ENCODE assay signal across 16 mouse cellular contexts in genomic region chr2:32817589-32817988, GRCm38 (mm10). TPM values are rescaled to one million over a fixed set of nuclear protein-coding genes. Genes with fewer than 3 reads are reported as not detected.
DNase-seq lines count a peak whose midpoint lies in the region; ATAC-seq and TF ChIP-seq lines count a peak whose summit lies in the region.
"Had no signal": no experiment of that assay in that cellular context is flagged by ENCODE, and none has a peak within 500 bp of the region (broad histone marks: within the 10 kb centered on the region; RNA-seq: fewer than 3 reads in every experiment).

No protein-coding gene starts in this region.

- no peak for TF ChIP-seq CTCF in lung, postnatal 0 days (IDR thresholded peaks at IDR 0.05)
- no peak for TF ChIP-seq CTCF in lung, adult 2 months (IDR thresholded peaks at IDR 0.05; ENCODE audit: insufficient read depth, low read length)

- no peak overlapping the region for H3K9ac ChIP-seq in lung, postnatal 0 days (replicated peaks; ENCODE audit: low read depth)
- no peak overlapping the region for H3K9ac ChIP-seq in forebrain, embryonic 16.5 days (replicated peaks; ENCODE audit: low read depth, low read length)
- no peak overlapping the region for H3K9ac ChIP-seq in limb, embryonic 15.5 days
- H3K9ac ChIP-seq: kidney, embryonic 15.5 days; liver, embryonic 14.5 days had no signal

- H3K27me3 ChIP-seq in lung, postnatal 0 days (replicated peaks; ENCODE audit: insufficient read depth, low read length): no peaks in the 10 kb centered on the region
- H3K27me3 ChIP-seq in forebrain, embryonic 16.5 days (replicated peaks; ENCODE audit: control insufficient read depth, insufficient read depth, low read length): no peaks in the 10 kb centered on the region
- no peaks in the 10 kb centered on the region for H3K27me3 ChIP-seq in limb, embryonic 15.5 days
- H3K27me3 ChIP-seq: kidney, embryonic 15.5 days had no signal

- TF ChIP-seq POLR2A in lung, adult 2 months (IDR thresholded peaks at IDR 0.05; ENCODE audit: borderline replicate concordance, extremely low read depth, low read depth, low read length): no peak

- H3K4me1 ChIP-seq in lung, postnatal 0 days (ENCODE audit: insufficient read depth, low read depth, low read length): no peaks in the 10 kb centered on the region
- peaks cover 5% of the 10 kb centered on the region; the same call in 1 of the 2 replicates for H3K4me1 ChIP-seq in lung, adult 2 months (ENCODE audit: control insufficient read depth, insufficient read depth, low read length)
- H3K4me1 ChIP-seq in forebrain, embryonic 16.5 days (replicated peaks; ENCODE audit: control insufficient read depth, insufficient read depth, low read length): peaks cover 12% of the 10 kb centered on the region
- peaks cover 11% of the 10 kb centered on the region for H3K4me1 ChIP-seq in limb, embryonic 15.5 days

- no peak overlapping the region for H3K4me2 ChIP-seq in lung, postnatal 0 days (replicated peaks; ENCODE audit: low read depth, low read length)
- H3K4me2 ChIP-seq in forebrain, embryonic 16.5 days (ENCODE audit: low read length): no peak overlapping the region
- no peak overlapping the region for H3K4me2 ChIP-seq in limb, embryonic 15.5 days
- H3K4me2 ChIP-seq: heart, embryonic 11.5 days; kidney, embryonic 15.5 days had no signal

- WGBS in lung, postnatal 0 days: 70% methylated on average over 7 of the region's 7 CpGs
- 75% methylated on average over 7 of the region's 7 CpGs for WGBS in lung, adult 2 months
- 47% methylated on average over 7 of the region's 7 CpGs for WGBS in forebrain, embryonic 16.5 days
- 44% methylated on average over 7 of the region's 7 CpGs for WGBS in limb, embryonic 15.5 days

- H3K27ac ChIP-seq in lung, postnatal 0 days (ENCODE audit: low read length): peak overlapping the region; percentile 43; the same call in 1 of the 2 replicates
- peak overlapping the region; percentile 87 for H3K27ac ChIP-seq in forebrain, embryonic 16.5 days (ENCODE audit: low read length)
- peak overlapping the region; percentile 27 for H3K27ac ChIP-seq in limb, embryonic 15.5 days
- H3K27ac ChIP-seq: kidney, embryonic 15.5 days; liver, embryonic 14.5 days had no signal

- no peaks in the 10 kb centered on the region for H3K36me3 ChIP-seq in lung, postnatal 0 days (ENCODE audit: insufficient read depth, low read length)
- H3K36me3 ChIP-seq in forebrain, embryonic 16.5 days (ENCODE audit: control insufficient read depth, insufficient read depth): peaks cover 19% of the 10 kb centered on the region
- H3K36me3 ChIP-seq in limb, embryonic 15.5 days: peaks cover 16% of the 10 kb centered on the region; the same call in 1 of the 2 replicates

- DNase-seq in cerebellum, postnatal 10 days: peak; percentile 61 to 70
- no peak for DNase-seq in cerebellum, adult 9-10 months
- no peak for DNase-seq in lung, postnatal 0 days (ENCODE audit: low spot score)
- no peak for DNase-seq in lung, adult 2 months
- no peak for DNase-seq in adrenal gland, postnatal 25 days
- DNase-seq: gastrocnemius, postnatal 14 days had no signal

- H3K9me3 ChIP-seq in lung, postnatal 0 days (ENCODE audit: low read length): no peaks in the 10 kb centered on the region
- no peaks in the 10 kb centered on the region for H3K9me3 ChIP-seq in forebrain, embryonic 16.5 days (ENCODE audit: control insufficient read depth, low read length)
- no peaks in the 10 kb centered on the region for H3K9me3 ChIP-seq in limb, embryonic 15.5 days
- H3K9me3 ChIP-seq: kidney, embryonic 15.5 days had no signal

- ATAC-seq in lung, postnatal 0 days: no peak
- no peak for ATAC-seq in forebrain, embryonic 16.5 days
- no peak; the same call in 1 of the 2 replicates for ATAC-seq in limb, embryonic 15.5 days (ENCODE audit: insufficient number of reproducible peaks, low FRiP score, low TSS enrichment, low read depth)
- no peak for ATAC-seq in inflammation-experienced regulatory T-cells, adult 6 months

- H3K4me3 ChIP-seq in lung, postnatal 0 days (ENCODE audit: low read depth, low read length): no peak overlapping the region
- H3K4me3 ChIP-seq in lung, adult 2 months (replicated peaks; ENCODE audit: extremely low read depth, low read depth, low read length): no peak overlapping the region
- H3K4me3 ChIP-seq in forebrain, embryonic 16.5 days (replicated peaks; ENCODE audit: low read length): no peak overlapping the region
- H3K4me3 ChIP-seq in limb, embryonic 15.5 days: no peak overlapping the region
- H3K4me3 ChIP-seq: kidney, embryonic 15.5 days had no signal

- no peak for TF ChIP-seq EP300 in lung, postnatal 0 days (IDR thresholded peaks at IDR 0.05)

RNA-seq across cellular contexts. Expression of gene Stxbp1, which starts 29.5 kb away (rescaled TPM):
- polyA plus RNA-seq in lung, postnatal 0 days (2015; fragmentation: Nextera tagmentation; extraction: Ambion mirVana): 22.2 and 22.4 TPM in 2 replicates
- polyA plus RNA-seq in lung, adult 2 months (2012; rRNA removed): 26.3 and 37.9 TPM in 2 replicates
- polyA plus RNA-seq in forebrain, embryonic 16.5 days (2015; fragmentation: Nextera tagmentation; extraction: Ambion mirVana): 227 and 251 TPM in 2 replicates
- 16.7 and 17.9 TPM in 2 replicates for polyA plus RNA-seq in limb, embryonic 15.5 days (2015; fragmentation: Nextera tagmentation; extraction: Ambion mirVana)
- 1 to 10 TPM; 2.3 to 6.1 (median 5.0) TPM for polyA plus RNA-seq in inflammation-experienced regulatory T-cells, adult 6 months (2017; shearing (Covaris generic))
- total RNA-seq in adrenal gland, postnatal 25 days (2021): 15.6 and 22.2 TPM in 2 replicates

RNA-seq across cellular contexts. Expression of gene Cfap157, which starts 33.4 kb away (rescaled TPM):
- polyA plus RNA-seq in lung, postnatal 0 days (2015; fragmentation: Nextera tagmentation; extraction: Ambion mirVana): 2.2 and 5.2 TPM in 2 replicates
- polyA plus RNA-seq in lung, adult 2 months (2012; rRNA removed): 2.1 and 2.4 TPM in 2 replicates
- polyA plus RNA-seq in forebrain, embryonic 16.5 days (2015; fragmentation: Nextera tagmentation; extraction: Ambion mirVana): 0.58 and 0.66 TPM in 2 replicates
- polyA plus RNA-seq in limb, embryonic 15.5 days (2015; fragmentation: Nextera tagmentation; extraction: Ambion mirVana): 0.37 and 1.0 TPM in 2 replicates
- polyA plus RNA-seq in inflammation-experienced regulatory T-cells, adult 6 months (2017; shearing (Covaris generic)): 1 to 10 TPM in 1 of 3 experiments, under 1 TPM in 1, not detected in 1; 0.53 to 1.3 TPM
- not detected in 2 replicates for total RNA-seq in adrenal gland, postnatal 25 days (2021)
- total RNA-seq: adrenal gland, postnatal 4 days; hematopoietic stem cell, adult 5-6 weeks; megakaryocyte-erythroid progenitor cell, adult 5-6 weeks; neutrophil, adult 5-6 weeks had no signal
- polyA plus RNA-seq: liver, embryonic 14.5 days had no signal

RNA-seq across cellular contexts. Expression of gene Ptrh1, which starts 42.0 kb away (rescaled TPM):
- 2.9 and 3.3 TPM in 2 replicates for polyA plus RNA-seq in lung, postnatal 0 days (2015; fragmentation: Nextera tagmentation; extraction: Ambion mirVana)
- 5.6 and 10.7 TPM in 2 replicates for polyA plus RNA-seq in lung, adult 2 months (2012; rRNA removed)
- polyA plus RNA-seq in forebrain, embryonic 16.5 days (2015; fragmentation: Nextera tagmentation; extraction: Ambion mirVana): 5.4 and 6.9 TPM in 2 replicates
- 6.6 and 7.2 TPM in 2 replicates for polyA plus RNA-seq in limb, embryonic 15.5 days (2015; fragmentation: Nextera tagmentation; extraction: Ambion mirVana)
- 1 to 10 TPM; 6.5 to 9.3 (median 8.1) TPM for polyA plus RNA-seq in inflammation-experienced regulatory T-cells, adult 6 months (2017; shearing (Covaris generic))
- 5.7 and 5.9 TPM in 2 replicates for total RNA-seq in adrenal gland, postnatal 25 days (2021)
- total RNA-seq: neutrophil, adult 5-6 weeks had no signal

RNA-seq across cellular contexts. Expression of gene Ttc16, which starts 42.2 kb away (rescaled TPM):
- 1.8 and 2.4 TPM in 2 replicates for polyA plus RNA-seq in lung, postnatal 0 days (2015; fragmentation: Nextera tagmentation; extraction: Ambion mirVana)
- polyA plus RNA-seq in lung, adult 2 months (2012; rRNA removed): 9.7 and 12.0 TPM in 2 replicates
- polyA plus RNA-seq in forebrain, embryonic 16.5 days (2015; fragmentation: Nextera tagmentation; extraction: Ambion mirVana): 0.41 and 0.62 TPM in 2 replicates
- 0.12 and 0.13 TPM in 2 replicates for polyA plus RNA-seq in limb, embryonic 15.5 days (2015; fragmentation: Nextera tagmentation; extraction: Ambion mirVana)
- polyA plus RNA-seq in inflammation-experienced regulatory T-cells, adult 6 months (2017; shearing (Covaris generic)): 1 to 10 TPM in 1 of 3 experiments, under 1 TPM in 2; 0.55 to 1.8 (median 0.95) TPM
- total RNA-seq in adrenal gland, postnatal 25 days (2021): 0.15 and 0.24 TPM in 2 replicates
- total RNA-seq: gastrocnemius, postnatal 14 days; hematopoietic stem cell, adult 5-6 weeks had no signal

RNA-seq across cellular contexts. Expression of gene Fam129b, which starts 58.3 kb away (rescaled TPM):
- polyA plus RNA-seq in lung, postnatal 0 days (2015; fragmentation: Nextera tagmentation; extraction: Ambion mirVana): 121 and 150 TPM in 2 replicates
- polyA plus RNA-seq in lung, adult 2 months (2012; rRNA removed): 205 and 224 TPM in 2 replicates
- 36.4 and 41.1 TPM in 2 replicates for polyA plus RNA-seq in forebrain, embryonic 16.5 days (2015; fragmentation: Nextera tagmentation; extraction: Ambion mirVana)
- 138 and 152 TPM in 2 replicates for polyA plus RNA-seq in limb, embryonic 15.5 days (2015; fragmentation: Nextera tagmentation; extraction: Ambion mirVana)
- 1 to 10 TPM in 1 of 3 experiments, under 1 TPM in 2; 0.15 to 3.2 (median 0.90) TPM for polyA plus RNA-seq in inflammation-experienced regulatory T-cells, adult 6 months (2017; shearing (Covaris generic))
- total RNA-seq in adrenal gland, postnatal 25 days (2021): 14.0 and 15.2 TPM in 2 replicates

Comparison
In these comparisons a context has a peak if more than half of its experiments do, and no peak if none do; other contexts are left out.
1. DNase-seq: peak in cerebellum, postnatal 10 days (2 of 2); none in cerebellum, adult 9-10 months (single experiment), lung, postnatal 0 days (single experiment), lung, adult 2 months (single experiment) and adrenal gland, postnatal 25 days (single experiment).
2. H3K27ac ChIP-seq: peak in every context shown above with its lines; median percentile 87 in forebrain, embryonic 16.5 days; 43 in lung, postnatal 0 days; 27 in limb, embryonic 15.5 days.